Mouse (Mus musculus): Measurements from ENCODE around the gene Thop1. TPM values are rescaled to one million over a fixed set of nuclear protein-coding genes. Genes with fewer than 3 reads are reported as not detected.

Gene Thop1
- 68.2 and 71.3 TPM in 2 replicates for polyA plus RNA-seq (2016; fragmentation: Nextera tagmentation; extraction: Ambion mirVana)

DNA sequence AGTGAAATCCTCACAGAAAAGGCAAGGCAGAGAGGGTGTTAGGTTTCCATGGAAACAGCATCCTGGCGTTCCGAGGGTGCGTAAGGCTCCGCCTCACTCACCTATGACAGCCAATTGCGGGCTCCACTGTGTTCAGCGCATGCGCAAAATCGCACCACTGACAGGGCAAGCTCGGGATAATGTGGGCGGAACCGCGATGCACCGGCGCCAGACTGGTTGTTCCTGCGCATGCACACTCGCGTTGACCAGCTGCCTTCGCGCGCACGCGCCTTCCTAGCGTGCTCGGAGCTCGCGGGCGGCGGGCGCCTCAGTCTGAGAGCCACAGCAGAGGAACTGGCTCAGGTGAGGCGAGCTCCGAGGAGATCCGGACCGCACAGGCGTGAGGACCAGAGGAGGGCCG is at the start of gene Thop1:
TSS of gene Thop1 (plus strand) at position 200 of the 400 bp plus-strand sequence.
- ATAC-seq (ENCODE audit: insufficient number of reproducible peaks, insufficient read depth, low FRiP score, low TSS enrichment), result peak; percentile 93
- under 1% methylated on average over 34 of the region's 35 CpGs for WGBS
- Histone ChIP-seq H3K9me3 (no peaks in the 10 kb centered on the region), H3K27me3 (no peaks in the 10 kb centered on the region), H3K4me3 (peak within 1 kb of the TSS; percentile 56), H3K9ac (peak within 1 kb of the TSS; percentile 66), H3K4me1 (peaks cover 17% of the 10 kb centered on the region), H3K4me2 (replicated peaks) (peak within 1 kb of the TSS; percentile 68), H3K27ac (no peak within 1 kb of the TSS), H3K36me3 (peaks cover 23% of the 10 kb centered on the region)

DNA sequence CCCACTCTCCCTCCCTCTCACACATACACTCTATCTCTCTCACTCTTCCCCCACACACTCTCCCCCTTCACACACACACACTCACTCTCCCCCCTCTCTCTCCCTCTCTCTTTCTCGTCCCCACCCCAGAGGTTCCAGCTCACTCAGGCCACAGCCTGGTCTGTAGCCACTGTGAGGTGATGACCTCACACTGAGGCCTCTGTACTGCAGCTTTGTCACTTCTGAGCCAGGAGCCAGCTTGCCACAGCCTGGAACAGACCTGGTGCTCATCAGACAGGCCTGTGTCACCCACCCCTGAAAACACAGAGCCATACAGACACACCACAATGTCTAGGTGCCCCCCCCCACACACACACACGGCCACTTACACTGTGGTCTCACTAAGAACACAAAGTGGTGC is 49.6 kb upstream of the Thop1 start:
- no peaks in the 10 kb centered on the region for H3K36me3 ChIP-seq
- no peak for ATAC-seq (ENCODE audit: insufficient number of reproducible peaks, insufficient read depth, low FRiP score, low TSS enrichment)
- H3K4me2 ChIP-seq (replicated peaks), result no peak overlapping the region
- H3K9ac ChIP-seq, result no peak overlapping the region
- no peaks in the 10 kb centered on the region for H3K9me3 ChIP-seq
- peaks cover 40% of the 10 kb centered on the region for H3K27me3 ChIP-seq
- H3K27ac ChIP-seq, result no peak overlapping the region
- WGBS, result 53% methylated on average over 2 of the region's 2 CpGs
- peaks cover 3% of the 10 kb centered on the region; the same call in 1 of the 2 replicates for H3K4me1 ChIP-seq
- no peak overlapping the region for H3K4me3 ChIP-seq

- no peaks in the 10 kb centered on the region for H3K36me3 ChIP-seq
- peaks cover 5% of the 10 kb centered on the region; the same call in 1 of the 2 replicates for H3K4me1 ChIP-seq
- H3K27ac ChIP-seq, result no peak overlapping the region
- peak overlapping the region; percentile 16 for H3K4me2 ChIP-seq (replicated peaks)
- ATAC-seq (ENCODE audit: insufficient number of reproducible peaks, insufficient read depth, low FRiP score, low TSS enrichment), result no peak
- WGBS, result 17% methylated on average over 26 of the region's 26 CpGs
- no peak overlapping the region for H3K4me3 ChIP-seq
- H3K9ac ChIP-seq, result no peak overlapping the region
- peaks cover 45% of the 10 kb centered on the region for H3K27me3 ChIP-seq
- no peaks in the 10 kb centered on the region for H3K9me3 ChIP-seq
Observed at GRCm38 (mm10) chr10:81021547-81022110, 48.2 kb upstream of the Thop1 start.

DNA sequence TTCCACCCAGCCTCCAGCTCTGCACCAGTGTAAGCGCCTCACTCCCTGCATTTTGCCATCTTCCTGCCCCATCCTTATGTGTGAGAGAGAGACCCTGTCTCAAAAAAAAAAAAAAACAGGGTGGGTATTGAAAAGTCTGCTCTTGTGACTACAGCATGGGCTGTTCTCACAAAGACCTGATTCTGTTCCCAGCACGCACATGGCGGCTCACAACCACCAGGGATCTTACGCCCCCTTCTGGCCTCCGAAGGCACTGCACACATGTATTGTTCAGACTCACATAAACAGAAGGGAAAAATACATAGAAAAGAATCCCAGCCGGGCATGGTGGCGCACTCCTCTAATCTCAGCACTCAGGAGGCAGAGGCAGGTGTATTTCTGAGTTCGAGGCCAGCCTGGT is 47.1 kb upstream of the Thop1 start:
- Histone ChIP-seq H3K9ac (no peak overlapping the region), H3K27ac (no peak overlapping the region), H3K4me3 (no peak overlapping the region), H3K27me3 (peaks cover 45% of the 10 kb centered on the region), H3K36me3 (no peaks in the 10 kb centered on the region), H3K9me3 (no peaks in the 10 kb centered on the region), H3K4me2 (replicated peaks) (no peak overlapping the region), H3K4me1 (peaks cover 5% of the 10 kb centered on the region; the same call in 1 of the 2 replicates)
- ATAC-seq (ENCODE audit: insufficient number of reproducible peaks, insufficient read depth, low FRiP score, low TSS enrichment), result no peak
- WGBS, result 64% methylated on average over 8 of the region's 8 CpGs

GRCm38 (mm10) chr10:81024346-81024937 is 45.4 kb upstream of the Thop1 start:
- Histone ChIP-seq H3K9ac (no peak overlapping the region), H3K9me3 (no peaks in the 10 kb centered on the region), H3K4me2 (replicated peaks) (peak overlapping the region; percentile 56; the same call in 1 of the 2 replicates), H3K27ac (no peak overlapping the region), H3K27me3 (peaks cover 45% of the 10 kb centered on the region), H3K36me3 (no peaks in the 10 kb centered on the region), H3K4me1 (peaks cover 5% of the 10 kb centered on the region; the same call in 1 of the 2 replicates), H3K4me3 (no peak overlapping the region)
- 78% methylated on average over 5 of the region's 5 CpGs for WGBS
- no peak for ATAC-seq (ENCODE audit: insufficient number of reproducible peaks, insufficient read depth, low FRiP score, low TSS enrichment)

- H3K27me3 ChIP-seq, result peaks cover 45% of the 10 kb centered on the region
- WGBS, result 2% methylated on average over 41 of the region's 43 CpGs
Observed at GRCm38 (mm10) chr10:81025047-81025621, 44.7 kb upstream of the Thop1 start.

DNA sequence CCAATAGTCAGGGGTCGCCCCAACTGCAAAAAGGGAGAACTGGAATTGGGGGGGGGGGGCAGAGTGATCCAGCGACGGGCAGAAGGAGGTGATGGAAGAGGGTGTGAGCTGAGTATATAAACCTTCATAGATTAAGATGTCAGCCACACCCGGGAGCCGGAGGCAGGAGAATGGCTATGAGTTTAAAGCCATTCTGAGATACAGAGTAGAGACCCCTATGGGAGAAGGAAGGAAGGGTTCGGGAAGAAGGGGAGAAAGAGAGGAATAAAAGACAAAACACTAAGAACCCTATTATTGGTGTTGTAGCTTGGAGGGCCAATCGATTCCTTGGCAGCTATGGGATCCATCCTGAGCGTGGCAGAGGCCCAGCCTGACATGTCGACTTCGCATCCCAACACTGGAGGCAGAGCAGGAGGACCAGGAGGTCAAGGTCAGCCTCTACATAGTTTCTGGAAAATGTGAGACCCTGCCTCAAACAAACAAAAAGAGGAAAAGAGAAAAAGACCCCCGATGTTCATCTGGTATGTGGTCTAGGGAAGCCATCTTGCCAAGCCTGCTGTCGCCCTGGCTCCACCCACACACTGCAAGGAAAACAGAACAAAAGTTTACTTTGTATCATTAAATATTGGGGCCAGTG is 44.1 kb upstream of the Thop1 start, which contains the start of gene Diras1:
TSS of gene Diras1 (minus strand) at position 24 of the 637 bp plus-strand sequence.
- H3K9me3 ChIP-seq, result no peaks in the 10 kb centered on the region
- peak within 1 kb of the TSS; percentile 30 for H3K4me3 ChIP-seq
- H3K36me3 ChIP-seq, result peaks cover 6% of the 10 kb centered on the region; the same call in 1 of the 2 replicates
- peaks cover 5% of the 10 kb centered on the region; the same call in 1 of the 2 replicates for H3K4me1 ChIP-seq
- H3K4me2 ChIP-seq (replicated peaks), result peak within 1 kb of the TSS; percentile 56
- H3K27ac ChIP-seq, result no peak within 1 kb of the TSS
- peaks cover 44% of the 10 kb centered on the region for H3K27me3 ChIP-seq
- 49% methylated on average over 12 of the region's 12 CpGs for WGBS
- ATAC-seq (ENCODE audit: insufficient number of reproducible peaks, insufficient read depth, low FRiP score, low TSS enrichment), result no peak
- peak within 1 kb of the TSS; percentile 37 for H3K9ac ChIP-seq

More at GRCm38 (mm10) chr10:81025047-81025621, 44.7 kb upstream of the Thop1 start:
- H3K4me1 ChIP-seq, result peaks cover 5% of the 10 kb centered on the region; the same call in 1 of the 2 replicates
- H3K9ac ChIP-seq, result peak overlapping the region; percentile 37
- peak overlapping the region; percentile 30 for H3K4me3 ChIP-seq
- no peaks in the 10 kb centered on the region for H3K9me3 ChIP-seq
- H3K4me2 ChIP-seq (replicated peaks), result peak overlapping the region; percentile 56
- ATAC-seq (ENCODE audit: insufficient number of reproducible peaks, insufficient read depth, low FRiP score, low TSS enrichment), result 0 out of 2 replicates have a peak, but pooled peaks have one; percentile 7
- 0 out of 2 replicates have a peak, but pooled peaks cover under 1% of the 10 kb centered on the region for H3K36me3 ChIP-seq
- no peak overlapping the region for H3K27ac ChIP-seq

DNA sequence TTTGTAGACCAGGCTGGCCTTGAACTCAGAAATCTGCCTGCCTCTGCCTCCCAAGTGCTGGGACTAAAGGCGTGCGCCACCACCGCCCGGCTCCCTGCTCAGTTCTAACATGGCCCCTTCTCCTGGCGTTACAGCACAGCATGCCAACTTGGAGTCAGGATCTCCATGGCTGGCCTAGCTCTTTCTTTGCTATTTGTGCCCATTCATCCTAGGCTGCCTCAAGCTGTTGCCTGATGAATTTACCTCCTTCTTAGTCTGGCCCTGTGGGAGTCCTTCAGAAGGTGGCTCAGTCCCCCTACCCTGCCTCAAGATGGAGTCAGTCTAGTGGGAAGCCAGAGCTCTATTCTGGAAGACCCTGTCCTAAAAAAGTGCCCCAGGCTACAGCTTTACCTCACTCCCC is 43.0 kb upstream of the Thop1 start:
- no peak overlapping the region for H3K9ac ChIP-seq
- H3K9me3 ChIP-seq, result no peaks in the 10 kb centered on the region
- peaks cover 5% of the 10 kb centered on the region; the same call in 1 of the 2 replicates for H3K4me1 ChIP-seq
- WGBS, result 94% methylated on average over 5 of the region's 5 CpGs
- no peak for ATAC-seq (ENCODE audit: insufficient number of reproducible peaks, insufficient read depth, low FRiP score, low TSS enrichment)
- peaks cover 34% of the 10 kb centered on the region for H3K27me3 ChIP-seq
- no peak overlapping the region for H3K4me2 ChIP-seq (replicated peaks)
- H3K36me3 ChIP-seq, result peaks cover 17% of the 10 kb centered on the region
- no peak overlapping the region for H3K27ac ChIP-seq
- no peak overlapping the region for H3K4me3 ChIP-seq

DNA sequence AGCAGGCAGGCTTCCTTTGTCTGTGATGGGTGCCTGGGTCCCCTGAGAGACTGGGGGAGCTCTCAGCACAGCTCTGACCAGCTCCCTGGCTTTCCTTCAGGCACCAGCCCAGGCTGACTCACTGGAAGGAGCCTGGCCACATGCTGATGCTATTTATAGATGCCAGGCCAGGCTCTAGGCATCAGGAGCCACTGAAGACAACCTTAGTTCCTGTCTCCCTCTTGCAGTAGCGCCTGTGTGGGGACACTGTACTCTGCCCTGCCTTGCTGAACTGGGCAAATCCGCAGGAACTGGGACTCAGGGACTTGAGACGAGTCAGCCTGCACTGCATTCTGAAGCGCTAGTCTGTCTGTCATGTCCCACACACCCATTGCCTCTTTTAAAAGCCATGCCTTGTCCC is 42.5 kb upstream of the Thop1 start:
- peaks cover 20% of the 10 kb centered on the region for H3K36me3 ChIP-seq
- no peak overlapping the region for H3K4me3 ChIP-seq
- no peaks in the 10 kb centered on the region for H3K9me3 ChIP-seq
- 51% methylated on average over 4 of the region's 4 CpGs for WGBS
- ATAC-seq (ENCODE audit: insufficient number of reproducible peaks, insufficient read depth, low FRiP score, low TSS enrichment), result no peak
- H3K27ac ChIP-seq, result no peak overlapping the region
- H3K4me2 ChIP-seq (replicated peaks), result no peak overlapping the region
- no peak overlapping the region for H3K9ac ChIP-seq
- H3K4me1 ChIP-seq, result peaks cover 5% of the 10 kb centered on the region; the same call in 1 of the 2 replicates
- peaks cover 29% of the 10 kb centered on the region for H3K27me3 ChIP-seq

DNA sequence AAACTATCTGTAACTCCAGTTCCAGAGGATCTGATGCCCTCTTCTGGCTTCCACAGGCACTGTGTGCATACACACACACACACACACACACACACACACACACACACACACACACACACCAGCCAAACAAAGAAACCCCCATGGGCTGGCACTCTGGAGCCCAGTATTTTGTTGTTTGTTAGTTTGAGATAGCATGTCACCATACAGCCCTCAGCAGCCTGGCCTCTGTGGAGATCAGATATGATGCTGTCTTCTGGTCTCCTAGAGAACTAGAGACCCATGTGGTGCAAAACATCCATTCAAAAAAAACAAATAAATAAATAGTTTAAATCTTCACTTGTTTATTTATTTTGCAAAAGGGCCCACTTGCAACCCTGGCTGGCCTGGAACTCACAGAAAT is 41.6 kb upstream of the Thop1 start:
- peaks cover 5% of the 10 kb centered on the region; the same call in 1 of the 2 replicates for H3K4me1 ChIP-seq
- no peak overlapping the region for H3K4me2 ChIP-seq (replicated peaks)
- H3K4me3 ChIP-seq, result no peak overlapping the region
- H3K27ac ChIP-seq, result no peak overlapping the region
- ATAC-seq (ENCODE audit: insufficient number of reproducible peaks, insufficient read depth, low FRiP score, low TSS enrichment), result no peak
- no peak overlapping the region for H3K9ac ChIP-seq
- peaks cover 27% of the 10 kb centered on the region for H3K36me3 ChIP-seq
- H3K27me3 ChIP-seq, result peaks cover 23% of the 10 kb centered on the region
- H3K9me3 ChIP-seq, result no peaks in the 10 kb centered on the region

DNA sequence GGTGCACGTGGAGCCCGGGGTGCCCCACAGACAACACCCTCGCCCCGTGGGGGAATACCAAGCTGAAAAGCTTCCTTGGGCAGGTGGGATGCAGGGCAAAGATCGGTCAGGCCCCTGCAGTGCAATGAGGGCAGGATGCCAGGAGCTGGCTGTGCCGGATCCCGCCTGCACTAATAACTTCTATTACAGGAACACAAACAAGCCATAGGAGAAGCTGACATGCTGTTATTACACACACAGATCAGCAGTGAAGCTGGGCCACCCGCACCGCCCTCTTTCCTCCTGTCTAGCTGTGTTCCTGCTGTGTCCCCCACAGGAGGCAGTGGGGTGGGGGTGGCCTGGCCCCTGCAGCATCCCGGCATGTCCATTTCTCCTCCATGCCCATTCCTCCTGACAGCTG is 40.8 kb upstream of the Thop1 start:
- H3K9ac ChIP-seq, result no peak overlapping the region
- 72% methylated on average over 10 of the region's 10 CpGs for WGBS
- no peak for ATAC-seq (ENCODE audit: insufficient number of reproducible peaks, insufficient read depth, low FRiP score, low TSS enrichment)

More for the DNA sequence above, 40.8 kb upstream of the Thop1 start:
- Histone ChIP-seq H3K9me3 (no peaks in the 10 kb centered on the region), H3K27ac (no peak overlapping the region), H3K4me2 (replicated peaks) (no peak overlapping the region), H3K4me3 (no peak overlapping the region), H3K4me1 (peaks cover 5% of the 10 kb centered on the region; the same call in 1 of the 2 replicates), H3K36me3 (peaks cover 34% of the 10 kb centered on the region), H3K27me3 (peaks cover 16% of the 10 kb centered on the region)

Measured in embryonic facial prominence, embryonic 12.5 days (tissue).